Mouse (Mus musculus): ENCODE measurements around the gene Clp1.

DNA sequence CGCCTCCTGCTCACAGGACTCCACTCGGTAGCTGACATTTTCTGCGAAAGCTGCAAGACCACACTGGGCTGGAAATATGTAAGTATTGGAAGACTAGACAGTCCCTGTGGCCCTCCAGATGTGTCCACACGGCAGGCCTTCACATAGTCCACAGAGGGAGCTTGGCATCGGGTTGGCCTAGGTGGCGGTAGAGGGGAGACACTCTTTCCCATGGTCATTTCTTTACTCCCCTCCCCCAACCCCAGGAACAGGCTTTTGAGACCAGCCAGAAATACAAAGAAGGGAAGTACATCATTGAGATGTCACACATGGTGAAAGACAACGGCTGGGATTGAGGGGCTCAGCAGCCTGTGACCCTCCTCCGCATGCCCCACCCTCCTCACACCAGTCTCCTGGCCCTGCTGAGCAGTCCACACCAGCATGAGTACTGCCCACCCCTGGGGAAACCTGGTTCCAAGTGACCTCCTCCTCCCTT is 10.3 kb upstream of the Clp1 start:
- no peak for TF ChIP-seq CTCF (IDR thresholded peaks at IDR 0.05; ENCODE audit: borderline replicate concordance, insufficient read depth, low read depth, low read length)
- TF ChIP-seq POLR2A (IDR thresholded peaks at IDR 0.05; ENCODE audit: borderline replicate concordance, insufficient read depth, low read length) = no peak

All from cerebellum, adult 2 months (tissue).